Mouse (Mus musculus): ENCODE measurements at regions not wholly inside any gene's neighbourhood (a gene's known extent, or its start where the extent isn't known, plus 50 kb on each side); places are given as distances from the start of the nearest gene placed in this dataset.

- peak; percentile 69 for DNase-seq (ENCODE audit: low read depth, low spot score)
Measured at GRCm38 (mm10) chrX:151708055-151708670, 92.4 kb upstream of the Huwe1 start.

Measured in brain, embryonic 18.5 days (tissue).